Mouse (Mus musculus) erythroblast, embryonic 14.5 days (primary cell): Measurements from ENCODE around the gene Npas4.

Experiments
- GATA1 ChIP-seq: IDR thresholded peaks from 2 replicates; pipeline ENCODE4 v1.6.1; 2012; ENCODE audit warnings: low read length, inconsistent platforms, mixed read lengths
- TAL1 ChIP-seq: IDR thresholded peaks from 3 replicates; pipeline ENCODE4 v1.6.1; 2012; ENCODE audit warnings: low read length, inconsistent platforms, mixed read lengths

- TF ChIP-seq TAL1 (no peak), GATA1 (no peak)
Measured at GRCm38 (mm10) chr19:4981767-4982166, 8.3 kb downstream of the Npas4 start.
